Mouse (Mus musculus) R1 (cell line): ENCODE data around the gene D930020B18Rik.

Experiments used
- DNase-seq: peaks from one replicate; pipeline ENCODE4 v3.0.0-alpha.2; 2018; ENCODE audit warnings: low read depth, low spot score

The D930020B18Rik gene

GRCm38 (mm10) chr10:121641272-121642053, at the start of gene D930020B18Rik:
TSS of gene D930020B18Rik (plus strand) at chr10:121641588.
- peak; percentile 87 for DNase-seq

GRCm38 (mm10) chr10:121596580-121596979, 44.8 kb upstream of the D930020B18Rik start:
- DNase-seq, result no peak

GRCm38 (mm10) chr10:121601272-121601671, 40.1 kb upstream of the D930020B18Rik start:
- DNase-seq, result no peak

- DNase-seq, result no peak
Observed at GRCm38 (mm10) chr10:121603556-121603955, 37.8 kb upstream of the D930020B18Rik start.

- DNase-seq, result peak; percentile 84
Observed at GRCm38 (mm10) chr10:121604632-121605344, 36.6 kb upstream of the D930020B18Rik start.

- no peak for DNase-seq
Observed at GRCm38 (mm10) chr10:121608177-121608576, 33.2 kb upstream of the D930020B18Rik start.

- DNase-seq, result no peak
Observed at GRCm38 (mm10) chr10:121611587-121611986, 29.8 kb upstream of the D930020B18Rik start.

- DNase-seq, result no peak
Observed at GRCm38 (mm10) chr10:121612448-121612847, 28.9 kb upstream of the D930020B18Rik start.

- DNase-seq, result no peak
Observed at GRCm38 (mm10) chr10:121613570-121613969, 27.8 kb upstream of the D930020B18Rik start.

- no peak for DNase-seq
Observed at GRCm38 (mm10) chr10:121615146-121615870, 26.1 kb upstream of the D930020B18Rik start.

GRCm38 (mm10) chr10:121615935-121616334, 25.5 kb upstream of the D930020B18Rik start:
- DNase-seq, result no peak

- no peak for DNase-seq
Observed at GRCm38 (mm10) chr10:121622431-121622830, 19.0 kb upstream of the D930020B18Rik start.

GRCm38 (mm10) chr10:121623670-121624069, 17.7 kb upstream of the D930020B18Rik start:
- DNase-seq, result no peak

GRCm38 (mm10) chr10:121625006-121625405, 16.4 kb upstream of the D930020B18Rik start:
- DNase-seq, result no peak

GRCm38 (mm10) chr10:121625407-121626185, 15.8 kb upstream of the D930020B18Rik start:
- no peak for DNase-seq

GRCm38 (mm10) chr10:121626186-121626882, 15.1 kb upstream of the D930020B18Rik start, which contains the start of gene Xpot:
TSS of gene Xpot (minus strand) at chr10:121626332.
- peak; percentile 99 for DNase-seq

GRCm38 (mm10) chr10:121627216-121627852, 14.1 kb upstream of the D930020B18Rik start:
- DNase-seq, result no peak

GRCm38 (mm10) chr10:121628561-121629040, 12.8 kb upstream of the D930020B18Rik start:
- DNase-seq, result peak; percentile 65

GRCm38 (mm10) chr10:121634159-121634558, 7.2 kb upstream of the D930020B18Rik start:
- no peak for DNase-seq

- no peak for DNase-seq
Observed at GRCm38 (mm10) chr10:121636276-121636675, 5.1 kb upstream of the D930020B18Rik start.
